Mouse (Mus musculus): ENCODE data around the gene Dchs2. TPM values are rescaled to one million over a fixed set of nuclear protein-coding genes. Genes with fewer than 3 reads are reported as not detected.

Dchs2 gene
- polyA plus RNA-seq (2017; shearing (Covaris generic)) = not detected

GRCm38 (mm10) chr3:83127726-83128448 lies at the start of gene Dchs2:
Gene Dchs2, plus strand, starts transcription at chr3:83127948.

Other genes starting within 250 kb of the Dchs2 start
- gene Lrat, start 224.0 kb upstream of the Dchs2 start, polyA plus RNA-seq (2017; shearing (Covaris generic)) = not detected
- not detected for gene Fgg, start 120.2 kb upstream of the Dchs2 start, polyA plus RNA-seq (2017; shearing (Covaris generic))
- gene Fga, start 101.9 kb upstream of the Dchs2 start, polyA plus RNA-seq (2017; shearing (Covaris generic)) = not detected
- not detected for gene Fgb, start 78.1 kb upstream of the Dchs2 start, polyA plus RNA-seq (2017; shearing (Covaris generic))
- 80.1 TPM for gene Plrg1, start 72.4 kb upstream of the Dchs2 start, polyA plus RNA-seq (2017; shearing (Covaris generic))

Data from activated CD4-positive, CD25-positive, alpha-beta regulatory T cell, adult 9 weeks (primary cell).